Mouse (Mus musculus) brain, embryonic 14.5 days (tissue): ENCODE measurements at regions not wholly inside any gene's neighbourhood (a gene's known extent, or its start where the extent isn't known, plus 50 kb on each side); places are given as distances from the start of the nearest gene placed in this dataset.

ENCODE experiments used
- DNase-seq: peaks from one replicate; pipeline ENCODE4 v3.0.0-alpha.2; 2011; ENCODE audit warnings: low read depth
- CTCF ChIP-seq: fragments of 200-500 bp; IDR thresholded peaks from 2 replicates; pipeline ENCODE4 v1.5.1; 2012; ENCODE audit warnings: inconsistent platforms, mild to moderate bottlenecking, moderate library complexity, borderline replicate concordance; ENCODE audit not compliant: insufficient read depth, insufficient read length; ENCODE audit errors: extremely low read depth
- POLR2A ChIP-seq: fragments of 200-500 bp; IDR thresholded peaks from 2 replicates; pipeline ENCODE4 v1.6.1; 2012; ENCODE audit warnings: mild to moderate bottlenecking, inconsistent platforms, borderline replicate concordance; ENCODE audit not compliant: poor library complexity, insufficient read depth, insufficient read length, severe bottlenecking; ENCODE audit errors: extremely low read depth

- TF ChIP-seq POLR2A (no peak), CTCF (no peak)
- peak; percentile 31 for DNase-seq
These were observed 124.4 kb upstream of the Zfp352 start for GRCm38 (mm10) chr4:90094196-90094595.

GRCm38 (mm10) chr4:90108858-90109257, 109.8 kb upstream of the Zfp352 start:
- DNase-seq, result peak; percentile 66
- no peak for TF ChIP-seq CTCF
- no peak for TF ChIP-seq POLR2A

DNA sequence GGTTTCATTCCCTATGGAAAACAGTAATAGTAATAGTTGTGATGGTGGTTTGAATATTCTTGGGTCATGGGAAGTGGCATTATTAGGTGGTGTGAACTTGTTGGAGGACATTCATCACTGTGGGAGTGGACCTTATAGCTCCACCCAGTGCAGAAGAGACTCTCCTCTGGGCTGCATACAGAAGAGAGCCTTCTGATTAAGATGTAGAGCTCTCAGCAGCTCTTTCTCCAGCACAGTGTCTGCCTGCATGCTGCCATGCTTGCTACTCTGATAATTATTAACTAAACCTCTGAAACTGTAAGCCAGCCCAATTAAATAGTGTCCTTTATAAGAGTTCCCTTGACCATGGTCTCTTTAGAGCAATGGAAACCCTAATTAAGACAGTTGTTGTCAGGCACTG, 92.7 kb upstream of the Zfp352 start:
- TF ChIP-seq CTCF, result no peak
- TF ChIP-seq POLR2A, result no peak
- DNase-seq, result peak; percentile 24

DNA sequence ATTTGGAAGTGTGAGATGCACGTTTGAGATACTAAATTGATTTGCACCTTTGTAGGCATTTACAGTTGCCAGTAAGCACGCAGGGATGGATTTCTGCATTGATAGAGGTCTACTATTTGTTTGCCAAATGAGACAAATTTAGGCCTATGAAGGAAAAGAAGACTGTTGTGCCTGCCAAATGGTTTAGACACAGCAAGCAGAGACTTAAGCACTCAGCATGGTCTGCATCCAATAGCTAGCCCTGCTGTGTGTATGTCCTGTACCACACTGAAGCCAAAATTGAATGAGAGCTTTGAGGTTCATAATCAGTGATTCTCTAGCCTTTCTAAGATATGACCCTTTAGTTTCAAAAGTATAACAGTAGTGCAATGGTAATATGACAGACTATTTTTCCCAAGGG, 74.5 kb upstream of the Zfp352 start:
- TF ChIP-seq CTCF (no peak), POLR2A (no peak)
- DNase-seq, result peak; percentile 50
